15 mouse cellular contexts compared by ENCODE assay signal in genomic region chr12:94424340-94424981, GRCm38 (mm10).
DNase-seq lines count a peak whose midpoint lies in the region; ATAC-seq lines count a peak whose summit lies in the region.
"Had no signal": no experiment of that assay in that cellular context is flagged by ENCODE, and none has a peak within 500 bp of the region (broad histone marks: within the 10 kb centered on the region; RNA-seq: fewer than 3 reads in every experiment).

No protein-coding gene starts in this region.

- H3K27me3 ChIP-seq in forebrain, embryonic 14.5 days (replicated peaks; ENCODE audit: control insufficient read depth, insufficient read depth, low read length): no peaks in the 10 kb centered on the region
- H3K27me3 ChIP-seq in forebrain, embryonic 10.5 days (ENCODE audit: poor library complexity, severe bottlenecking): peaks cover 16% of the 10 kb centered on the region
- H3K27me3 ChIP-seq in kidney, embryonic 14.5 days (ENCODE audit: control insufficient read depth, insufficient read depth, low read length): no peaks in the 10 kb centered on the region
- H3K27me3 ChIP-seq: embryonic facial prominence, embryonic 13.5 days; heart, embryonic 13.5 days; megakaryocyte, embryonic 14.5 days had no signal

- no peaks in the 10 kb centered on the region for H3K9me3 ChIP-seq in forebrain, embryonic 14.5 days (replicated peaks; ENCODE audit: control insufficient read depth, low read length)
- H3K9me3 ChIP-seq in forebrain, embryonic 10.5 days: no peaks in the 10 kb centered on the region
- H3K9me3 ChIP-seq in kidney, embryonic 14.5 days (ENCODE audit: control insufficient read depth, low read length): no peaks in the 10 kb centered on the region
- H3K9me3 ChIP-seq: embryonic facial prominence, embryonic 13.5 days; heart, embryonic 13.5 days; megakaryocyte, embryonic 14.5 days had no signal

- H3K4me2 ChIP-seq in forebrain, embryonic 14.5 days (ENCODE audit: low read length): no peak overlapping the region
- no peak overlapping the region for H3K4me2 ChIP-seq in kidney, embryonic 14.5 days (replicated peaks; ENCODE audit: low read depth, low read length)
- H3K4me2 ChIP-seq: embryonic facial prominence, embryonic 13.5 days; heart, embryonic 13.5 days had no signal

- H3K36me3 ChIP-seq in forebrain, embryonic 14.5 days (ENCODE audit: control insufficient read depth, insufficient read depth, low read length): no peaks in the 10 kb centered on the region
- no peaks in the 10 kb centered on the region for H3K36me3 ChIP-seq in forebrain, embryonic 10.5 days (replicated peaks)
- H3K36me3 ChIP-seq in kidney, embryonic 14.5 days (ENCODE audit: control insufficient read depth, insufficient read depth, low read length): no peaks in the 10 kb centered on the region
- H3K36me3 ChIP-seq: embryonic facial prominence, embryonic 13.5 days; heart, embryonic 13.5 days had no signal

- ATAC-seq in forebrain, embryonic 14.5 days: no peak
- peak; percentile 43; the same call in 1 of the 2 replicates for ATAC-seq in kidney, embryonic 14.5 days (ENCODE audit: low FRiP score, low TSS enrichment)

- no peak overlapping the region for H3K9ac ChIP-seq in forebrain, embryonic 14.5 days (ENCODE audit: low read length)
- no peak overlapping the region for H3K9ac ChIP-seq in kidney, embryonic 14.5 days (ENCODE audit: low read depth, low read length)
- H3K9ac ChIP-seq: embryonic facial prominence, embryonic 13.5 days; heart, embryonic 13.5 days had no signal

- H3K4me3 ChIP-seq in forebrain, embryonic 14.5 days (ENCODE audit: low read depth, low read length): no peak overlapping the region
- no peak overlapping the region for H3K4me3 ChIP-seq in forebrain, embryonic 10.5 days
- no peak overlapping the region for H3K4me3 ChIP-seq in kidney, embryonic 14.5 days (ENCODE audit: low read length)
- H3K4me3 ChIP-seq: embryonic facial prominence, embryonic 13.5 days; heart, embryonic 13.5 days; megakaryocyte, embryonic 14.5 days had no signal

- WGBS in forebrain, embryonic 14.5 days: 3% methylated on average over 3 of the region's 3 CpGs
- WGBS in forebrain, embryonic 10.5 days: 9% methylated on average over 3 of the region's 3 CpGs
- WGBS in kidney, embryonic 14.5 days: 28% methylated on average over 3 of the region's 3 CpGs

- H3K27ac ChIP-seq in forebrain, embryonic 14.5 days (ENCODE audit: low read depth, low read length): no peak overlapping the region
- no peak overlapping the region for H3K27ac ChIP-seq in forebrain, embryonic 10.5 days
- no peak overlapping the region for H3K27ac ChIP-seq in kidney, embryonic 14.5 days (ENCODE audit: low read depth, low read length)
- H3K27ac ChIP-seq: embryonic facial prominence, embryonic 13.5 days; heart, embryonic 13.5 days; stomach, postnatal 0 days had no signal

- H3K4me1 ChIP-seq in forebrain, embryonic 14.5 days (ENCODE audit: control insufficient read depth, insufficient read depth, low read length): no peaks in the 10 kb centered on the region
- H3K4me1 ChIP-seq in forebrain, embryonic 10.5 days: peaks cover 11% of the 10 kb centered on the region
- H3K4me1 ChIP-seq in kidney, embryonic 14.5 days (ENCODE audit: control insufficient read depth, insufficient read depth, low read length): no peaks in the 10 kb centered on the region
- H3K4me1 ChIP-seq: embryonic facial prominence, embryonic 13.5 days had no signal

- intact Hi-C loops in heart, postnatal 10 days (cut with DNase I): loop anchor here (5.0 to 10.0 kb wide), 2 partner anchors 163 to 1270 kb away; partner anchors contain the start of gene Flrt2

- peak; percentile 24 for DNase-seq in forebrain, embryonic 14.5 days (ENCODE audit: low spot score)
- DNase-seq in forebrain, embryonic 10.5 days (ENCODE audit: extremely low spot score, low spot score): no peak
- no peak for DNase-seq in kidney, adult 11 months
- peak; percentile 18 for DNase-seq in R1 (ENCODE audit: low read depth, low spot score)
- DNase-seq in heart, postnatal 10 days: peak; percentile 7 to 43
- DNase-seq in adipocyte (ENCODE audit: low spot score): no peak
- no peak for DNase-seq in gastrocnemius, adult 18-20 months (ENCODE audit: low spot score)
- DNase-seq: cerebellum, adult 18-20 months; right cerebral cortex, postnatal 25 days; thymus, postnatal 4 days had no signal

Comparison
In these comparisons a context has a peak if more than half of its experiments do, and no peak if none do; other contexts are left out.
1. DNase-seq: peak in forebrain, embryonic 14.5 days (single experiment), R1 (single experiment) and heart, postnatal 10 days (2 of 2); none in forebrain, embryonic 10.5 days (single experiment), kidney, adult 11 months (single experiment), adipocyte (single experiment) and gastrocnemius, adult 18-20 months (single experiment).